Mouse (Mus musculus): Measurements from ENCODE around the gene Zfp69.

Zfp69 gene

GRCm38 (mm10) chr4:120886131-120886530, 65.4 kb downstream of the Zfp69 start:
- no peak for DNase-seq (ENCODE audit: low read depth, low spot score)

- DNase-seq (ENCODE audit: low read depth, low spot score) = no peak
These were observed 66.0 kb downstream of the Zfp69 start for GRCm38 (mm10) chr4:120885208-120886120.

- no peak for DNase-seq (ENCODE audit: low read depth, low spot score)
These were observed 69.4 kb downstream of the Zfp69 start for GRCm38 (mm10) chr4:120882002-120882625.

- no peak for DNase-seq (ENCODE audit: low read depth, low spot score)
These were observed 70.6 kb downstream of the Zfp69 start for GRCm38 (mm10) chr4:120880731-120881432.

All from retina, adult 2 months (tissue).